Mouse (Mus musculus) Patski (cell line): ENCODE data around the gene Rasl12. TPM values are rescaled to one million over a fixed set of nuclear protein-coding genes. Genes with fewer than 3 reads are reported as not detected.

Source experiments
- ATAC-seq: fragments of 100-300 bp; one replicate; pipeline ENCODE4 v1.8.0; 2021
- CTCF ChIA-PET: fragments of 350-600 bp; sonication (Branson Sonifier 250); formaldehyde crosslinking; loops from one replicate; lab custom pipeline; 2022; ENCODE audit warnings: inconsistent platforms; lab: Charles Lee
- POLR2A ChIA-PET: fragments of 350-600 bp; sonication (Branson Sonifier 250); formaldehyde crosslinking; loops from one replicate; lab custom pipeline; 2022; ENCODE audit warnings: antibody characterized with exemption, inconsistent platforms; lab: Charles Lee
- DNase-seq: peaks from one replicate; pipeline ENCODE4 v3.0.0-alpha.2; 2011; ENCODE audit warnings: low read depth, low spot score
- H3K27me3 ChIP-seq: fragments of 371-371 bp; one replicate; pipeline ENCODE4 v1.5.1; 2021
- CTCF ChIP-seq: fragments of 100-300 bp; IDR thresholded peaks from one replicate; pipeline ENCODE4 v1.5.1; 2021
- in situ Hi-C: fragments of 300-500 bp; cut with MboI; formaldehyde crosslinking; loops from 3 replicates; pipeline ENCODE4 v1.11.1; 2018; ENCODE audit warnings: low pct_unique_long_range_greater_than_20kb, mixed read lengths
- polyA plus RNA-seq: library from polyadenylated mRNA; unstranded; gene quantifications from one replicate; pipeline ENCODE4 v1.2.3, GENCODE M21; 2021

Gene Rasl12
- polyA plus RNA-seq, 1 experiment from 2014 or later = 52.0 TPM

DNA sequence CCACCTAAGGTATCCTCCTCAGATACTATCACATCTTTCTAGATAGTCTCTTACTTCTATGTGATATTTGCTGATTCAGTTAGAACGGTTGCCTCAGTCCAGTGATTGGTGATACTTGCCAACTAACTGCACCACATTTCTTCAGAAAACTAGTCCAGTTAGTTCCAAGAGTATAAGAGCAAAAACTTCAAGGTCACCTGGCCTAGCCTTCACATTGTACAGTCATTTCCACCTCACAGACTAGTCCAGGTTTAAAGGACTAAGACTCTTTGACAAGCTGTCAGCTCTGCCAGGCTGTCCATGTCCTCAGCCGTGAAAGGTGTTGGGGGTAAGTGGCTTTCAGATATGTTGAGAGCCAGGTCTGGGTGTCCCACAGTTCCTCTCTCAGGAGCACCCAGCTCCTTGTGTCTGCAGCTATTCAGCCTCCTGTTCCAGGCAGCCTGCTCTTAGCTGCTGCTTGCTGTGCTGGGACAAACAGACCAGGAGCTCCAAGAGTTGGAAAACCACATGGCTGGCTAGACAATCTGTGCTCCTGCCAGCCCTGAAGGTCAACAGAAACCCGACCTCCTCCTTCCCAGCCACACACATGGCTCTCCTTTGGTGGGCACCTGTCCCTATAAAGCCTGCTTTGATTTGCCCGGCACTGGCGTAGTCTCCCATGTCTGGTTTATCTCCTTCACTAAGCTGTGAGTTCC is 23.7 kb upstream of the Rasl12 start:
- H3K27me3 ChIP-seq = no peaks in the 10 kb centered on the region
- ChIA-PET CTCF (interaction anchor here (1.3 to 3.9 kb wide), 3 partner anchors 9 to 27 kb away, joined by 4 to 12 read pairs (median 5); no protein-coding TSS in a partner anchor), POLR2A (interaction anchor here (0.7 to 1.4 kb wide), 3 partner anchors 39 to 500 kb away, joined by 3 to 4 read pairs (median 3); no protein-coding TSS in a partner anchor)
- ATAC-seq = no peak
- TF ChIP-seq CTCF = no peak
- no peak for DNase-seq
- in situ Hi-C loops = no loop called here

DNA sequence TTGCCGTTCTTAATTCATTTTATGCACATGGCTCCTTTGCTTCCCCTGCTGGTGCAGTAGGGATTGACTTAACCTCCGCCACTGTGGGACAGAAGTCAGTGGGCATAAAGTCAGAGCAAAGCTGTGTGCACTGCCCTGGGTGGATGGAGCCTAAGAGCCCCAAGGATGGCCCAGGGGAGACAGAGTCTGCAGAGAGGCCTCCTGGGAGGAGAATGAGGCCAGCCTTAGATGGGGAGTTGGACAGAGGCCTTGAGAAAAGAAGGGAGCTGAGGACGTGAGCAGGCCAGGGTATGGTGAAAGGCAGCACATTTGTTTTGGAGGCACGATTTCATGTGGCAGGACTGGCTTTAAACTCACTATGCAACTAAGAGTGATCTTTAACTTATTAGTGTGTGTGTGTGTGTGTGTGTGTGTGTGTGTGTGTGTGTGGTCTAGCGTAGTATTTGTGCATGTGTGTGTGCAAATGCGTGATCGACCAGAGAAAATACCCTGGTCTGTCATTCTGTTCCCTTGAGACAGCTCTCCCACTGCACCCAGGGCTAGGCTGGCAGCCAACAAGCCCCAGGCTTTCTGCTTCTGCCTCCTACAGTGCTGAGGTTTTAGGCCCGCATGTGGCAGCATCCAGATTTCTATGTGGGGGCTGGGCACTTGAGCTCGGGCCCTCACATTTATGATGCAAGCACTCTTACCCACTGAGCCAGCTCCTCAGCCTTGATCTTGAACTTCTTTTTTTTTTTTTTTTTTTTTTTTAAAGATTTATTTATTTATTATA is 23.0 kb upstream of the Rasl12 start:
- POLR2A ChIA-PET = interaction anchor here (0.7 to 1.4 kb wide), 3 partner anchors 38 to 499 kb away, joined by 3 to 4 read pairs (median 3); no protein-coding TSS in a partner anchor
- in situ Hi-C loops = no loop called here
- DNase-seq (peak; percentile 61), ATAC-seq (no peak)
- CTCF ChIA-PET = interaction anchor here (0.8 to 3.9 kb wide), 4 partner anchors 8 to 56 kb away, joined by 4 to 12 read pairs (median 5); no protein-coding TSS in a partner anchor
- TF ChIP-seq CTCF = no peak
- H3K27me3 ChIP-seq = no peaks in the 10 kb centered on the region

DNA sequence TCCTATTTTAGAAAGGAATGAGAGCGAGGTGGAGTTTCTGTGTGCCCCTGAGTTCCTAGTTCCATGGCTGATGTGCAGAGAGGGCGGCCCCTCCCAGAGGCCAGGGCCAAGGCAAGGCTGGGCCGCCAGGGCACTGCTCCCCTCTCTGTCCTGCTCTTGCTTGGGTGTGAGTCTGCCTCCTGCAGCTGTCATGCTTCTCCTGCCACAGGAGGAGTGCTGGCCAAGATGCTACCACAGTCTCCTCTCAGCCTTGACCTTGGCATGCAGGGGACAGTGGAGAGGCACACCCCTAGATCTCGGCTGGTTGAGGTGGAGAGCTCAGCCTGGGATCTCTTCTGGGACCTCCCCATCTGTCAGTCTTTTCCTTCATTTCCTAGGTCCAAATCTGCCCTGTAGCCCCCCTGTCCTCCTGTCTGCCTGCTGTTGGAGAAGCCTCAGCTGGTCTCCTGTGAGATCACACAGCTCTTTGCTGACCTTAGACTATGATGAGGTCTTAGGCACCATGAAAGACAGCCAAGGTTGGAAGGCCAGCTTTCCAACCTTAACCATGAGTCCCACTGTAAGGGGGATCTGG is 17.2 kb upstream of the Rasl12 start:
- ATAC-seq (no peak), DNase-seq (no peak)
- CTCF ChIA-PET = no interaction called here
- no peaks in the 10 kb centered on the region for H3K27me3 ChIP-seq
- in situ Hi-C loops = no loop called here
- POLR2A ChIA-PET = no interaction called here
- no peak for TF ChIP-seq CTCF

DNA sequence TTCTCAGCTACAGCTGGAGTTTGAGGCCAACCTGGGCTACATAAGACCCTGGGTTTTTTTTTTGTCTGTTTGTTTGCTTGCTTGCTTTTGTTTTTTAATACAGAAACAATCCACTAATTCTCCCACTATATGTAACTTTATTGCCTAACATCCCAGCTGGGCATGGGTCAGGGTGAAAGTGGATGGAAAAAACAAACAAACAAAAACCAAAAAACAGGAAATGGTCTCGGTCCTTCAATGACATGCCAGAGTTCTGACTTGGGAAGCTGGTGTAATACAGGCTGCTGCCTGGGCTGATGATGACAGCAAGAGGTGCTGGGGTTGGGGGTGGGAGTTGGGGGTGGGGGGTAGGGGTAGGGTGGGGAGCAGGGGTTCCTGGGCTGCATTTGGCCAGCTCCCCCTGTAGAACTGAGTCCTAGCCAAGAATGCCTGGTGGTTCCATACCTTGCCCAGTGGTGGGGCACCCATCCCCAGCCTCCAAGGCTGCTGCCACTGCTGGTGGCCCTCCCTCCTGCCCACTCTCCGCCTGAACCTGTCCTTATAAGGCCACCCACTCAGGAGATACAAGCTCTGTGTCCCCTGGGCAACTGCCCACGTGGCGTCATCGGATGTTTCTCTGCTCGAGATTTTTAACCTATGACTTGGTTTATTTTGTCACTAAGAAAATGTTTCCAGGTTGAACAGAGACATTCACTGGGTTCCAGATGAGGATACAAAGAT is 16.1 kb upstream of the Rasl12 start:
- ATAC-seq (no peak), DNase-seq (no peak)
- ChIA-PET CTCF (interaction anchor here (0.6 to 2.9 kb wide), 4 partner anchors 8 to 223 kb away, joined by 3 to 12 read pairs (median 5); no protein-coding TSS in a partner anchor), POLR2A (no interaction called here)
- no peaks in the 10 kb centered on the region for H3K27me3 ChIP-seq
- TF ChIP-seq CTCF = no peak
- in situ Hi-C loops = no loop called here

DNA sequence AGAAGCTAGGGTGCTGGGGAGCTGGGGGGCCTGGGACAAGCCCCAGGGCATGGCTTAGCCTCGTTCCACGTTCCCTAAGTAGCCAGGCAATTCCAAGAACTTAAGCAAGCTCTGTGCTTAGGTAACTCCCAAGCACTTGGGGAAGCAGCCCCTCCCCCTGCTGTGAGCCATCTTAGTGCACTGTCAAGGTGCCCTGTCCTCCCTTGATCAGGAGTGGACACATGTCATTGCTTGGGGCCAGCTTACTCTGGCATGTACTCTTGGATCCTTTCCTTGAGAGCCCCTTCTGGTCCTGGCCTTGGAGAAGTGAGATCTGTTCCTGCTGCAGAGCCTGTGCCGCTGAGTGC is 15.6 kb upstream of the Rasl12 start:
- in situ Hi-C loops = no loop called here
- no peaks in the 10 kb centered on the region for H3K27me3 ChIP-seq
- ChIA-PET POLR2A (no interaction called here), CTCF (interaction anchor here (0.6 to 2.9 kb wide), 4 partner anchors 9 to 222 kb away, joined by 3 to 12 read pairs (median 5); no protein-coding TSS in a partner anchor)
- ATAC-seq = no peak
- no peak for DNase-seq
- TF ChIP-seq CTCF = no peak

DNA sequence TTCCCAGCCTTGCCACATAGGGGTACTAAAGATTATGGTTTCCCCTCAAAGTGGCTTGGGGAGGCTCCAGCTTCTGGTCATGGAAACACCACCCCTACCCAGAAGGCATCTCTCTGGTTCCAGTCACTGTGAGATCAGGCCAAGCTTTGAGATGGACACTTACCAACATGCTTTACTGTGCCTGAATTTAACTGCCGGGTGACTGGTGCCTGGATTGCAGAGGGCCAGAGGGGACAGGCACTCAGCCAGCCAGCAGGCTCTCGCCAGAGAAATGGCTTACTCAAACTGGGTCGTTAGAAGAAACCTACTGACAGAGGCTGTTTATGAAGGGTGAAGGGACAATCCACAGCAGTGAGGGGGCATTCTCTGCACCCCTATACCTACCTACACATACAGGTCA is 14.0 kb upstream of the Rasl12 start:
- CTCF ChIA-PET = interaction anchor here (1.1 to 2.9 kb wide), 2 partner anchors 10 to 51 kb away, joined by 3 to 12 read pairs; partner anchors contain the start of gene Mtfmt
- POLR2A ChIA-PET = no interaction called here
- no peak for DNase-seq
- H3K27me3 ChIP-seq = no peaks in the 10 kb centered on the region
- ATAC-seq = no peak
- in situ Hi-C loops = no loop called here
- no peak for TF ChIP-seq CTCF

DNA sequence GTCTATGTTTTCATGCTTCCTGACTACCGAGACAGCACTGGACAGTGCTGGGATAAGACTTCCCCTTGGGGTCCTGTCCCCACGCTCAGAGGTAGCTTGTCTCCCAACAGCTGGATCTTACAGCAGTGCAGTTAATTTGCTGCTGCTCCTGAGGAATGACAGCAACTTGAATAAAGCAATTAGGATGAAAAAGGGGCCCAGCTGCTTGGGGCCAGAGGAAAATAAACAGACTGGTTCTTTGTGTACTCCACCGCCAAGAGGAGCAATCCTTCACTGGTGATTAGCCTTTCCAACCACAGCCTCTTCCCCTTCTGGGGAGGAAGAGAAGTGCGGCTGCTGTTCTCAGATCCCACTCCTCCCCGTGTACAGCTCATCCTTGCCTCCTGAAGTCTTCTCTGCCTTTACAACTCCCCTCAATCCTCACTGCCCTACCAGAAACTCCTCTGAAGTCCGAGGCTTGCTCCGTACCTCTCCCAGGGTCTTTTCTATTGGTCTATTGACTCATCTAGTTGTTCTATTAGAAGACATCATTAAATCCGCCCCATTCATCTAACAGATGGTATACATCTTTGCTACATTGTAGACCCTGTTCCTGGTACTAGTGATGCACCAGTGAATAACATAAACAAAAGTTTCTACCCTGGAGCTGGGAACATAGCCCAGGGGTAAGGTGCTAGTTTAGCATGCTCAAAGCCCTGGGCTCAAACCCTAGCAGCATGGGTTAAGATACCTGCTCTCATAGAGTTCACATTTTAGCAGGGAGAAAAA is 11.7 kb upstream of the Rasl12 start:
- no peak for ATAC-seq
- CTCF ChIA-PET = no interaction called here

DNA sequence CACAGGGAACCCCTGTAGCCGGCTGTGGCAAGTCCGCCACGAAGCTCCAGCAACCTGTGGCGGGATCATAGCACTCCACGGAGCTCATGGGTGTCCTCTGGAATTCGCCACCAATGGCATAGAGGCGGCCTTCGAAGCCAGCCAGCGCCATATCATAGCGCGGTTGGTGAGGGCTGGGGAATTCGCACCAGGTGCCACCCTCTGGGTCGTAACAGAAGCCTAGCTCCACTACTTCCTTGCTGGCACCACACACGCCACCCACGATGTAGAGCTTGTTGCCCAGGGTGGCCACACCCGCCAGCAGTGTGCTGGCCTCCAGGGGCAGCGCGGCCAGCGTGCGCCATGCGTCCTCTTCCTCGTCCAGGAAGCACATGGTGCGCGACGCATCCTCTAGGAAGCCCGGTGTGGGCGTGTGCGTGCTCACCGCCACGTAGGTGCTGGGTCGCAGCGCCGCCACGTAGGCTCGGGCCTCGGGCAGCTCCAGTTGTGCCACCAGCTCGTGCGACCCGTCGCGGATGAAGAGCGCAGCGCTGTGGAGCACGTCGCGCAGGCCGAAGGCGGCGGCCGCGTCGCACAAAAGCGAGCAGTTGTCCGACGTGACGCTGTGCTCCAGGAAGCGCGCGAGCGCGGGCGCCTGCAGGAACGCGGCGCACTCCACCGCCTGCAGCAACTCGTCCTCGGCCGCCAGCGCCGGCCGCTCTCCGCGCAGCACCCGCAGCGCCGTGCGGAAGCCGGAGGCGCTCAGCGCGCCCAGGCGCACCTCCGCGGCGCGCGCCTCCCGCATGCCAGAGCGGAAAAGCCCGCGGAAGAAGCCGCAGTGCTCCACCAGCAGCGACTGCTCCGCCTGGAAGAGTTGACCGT is 7.3 kb upstream of the Rasl12 start:
- CTCF ChIA-PET = interaction anchor here (1.7 kb wide), 1 partner anchor 41 kb away, joined by 6 read pairs; no protein-coding TSS in a partner anchor
- DNase-seq = no peak
- POLR2A ChIA-PET = no interaction called here
- TF ChIP-seq CTCF = no peak
- in situ Hi-C loops = loop anchor here (5.0 kb wide), 1 partner anchor 36 kb away; no protein-coding TSS in a partner anchor
- no peak for ATAC-seq
- H3K27me3 ChIP-seq = no peaks in the 10 kb centered on the region

More for the DNA sequence above, 11.7 kb upstream of the Rasl12 start:
- TF ChIP-seq CTCF = no peak
- in situ Hi-C loops = no loop called here
- DNase-seq = no peak
- no peaks in the 10 kb centered on the region for H3K27me3 ChIP-seq
- POLR2A ChIA-PET = no interaction called here

DNA sequence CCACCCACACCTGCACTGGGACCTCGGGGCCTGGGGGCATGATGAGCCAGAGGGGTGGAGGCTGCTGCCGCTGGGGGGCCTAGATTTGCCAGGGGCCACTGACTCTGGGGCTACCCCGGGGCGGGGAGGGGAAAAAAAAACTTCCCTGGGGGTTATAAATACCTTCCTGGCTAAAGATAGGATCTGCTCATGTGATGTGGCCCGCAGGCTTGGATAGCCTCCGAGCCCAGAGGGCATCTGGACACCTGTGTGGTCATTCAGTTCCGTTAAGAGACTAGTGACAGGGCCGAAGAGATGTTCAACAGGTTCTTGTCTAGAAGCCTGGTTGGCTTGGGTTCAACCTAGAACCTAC is 6.7 kb upstream of the Rasl12 start, which contains the start of gene Kbtbd13:
Kbtbd13 (minus strand) TSS at position 40 of the 352 bp plus-strand sequence.
- TF ChIP-seq CTCF = no peak
- POLR2A ChIA-PET = no interaction called here

More for the DNA sequence above, 6.7 kb upstream of the Rasl12 start, which contains the start of gene Kbtbd13:
- no peaks in the 10 kb centered on the region for H3K27me3 ChIP-seq
- CTCF ChIA-PET = no interaction called here
- in situ Hi-C loops = loop anchor here (5.0 kb wide), 1 partner anchor 36 kb away; no protein-coding TSS in a partner anchor
- DNase-seq (no peak), ATAC-seq (no peak)
